Mouse (Mus musculus) thymus, postnatal 4 days (tissue): ENCODE results near the gene Dnase1l3.
A peak's percentile ranks its signal among the peaks of the same experiment; 100 is the strongest.

Experiments
- DNase-seq: peaks from one replicate; pipeline ENCODE4 v3.0.0; 2021

The Dnase1l3 gene

GRCm38 (mm10) chr14:7974643-7975042 lies 19.7 kb downstream of the Dnase1l3 start:
- no peak for DNase-seq

DNA sequence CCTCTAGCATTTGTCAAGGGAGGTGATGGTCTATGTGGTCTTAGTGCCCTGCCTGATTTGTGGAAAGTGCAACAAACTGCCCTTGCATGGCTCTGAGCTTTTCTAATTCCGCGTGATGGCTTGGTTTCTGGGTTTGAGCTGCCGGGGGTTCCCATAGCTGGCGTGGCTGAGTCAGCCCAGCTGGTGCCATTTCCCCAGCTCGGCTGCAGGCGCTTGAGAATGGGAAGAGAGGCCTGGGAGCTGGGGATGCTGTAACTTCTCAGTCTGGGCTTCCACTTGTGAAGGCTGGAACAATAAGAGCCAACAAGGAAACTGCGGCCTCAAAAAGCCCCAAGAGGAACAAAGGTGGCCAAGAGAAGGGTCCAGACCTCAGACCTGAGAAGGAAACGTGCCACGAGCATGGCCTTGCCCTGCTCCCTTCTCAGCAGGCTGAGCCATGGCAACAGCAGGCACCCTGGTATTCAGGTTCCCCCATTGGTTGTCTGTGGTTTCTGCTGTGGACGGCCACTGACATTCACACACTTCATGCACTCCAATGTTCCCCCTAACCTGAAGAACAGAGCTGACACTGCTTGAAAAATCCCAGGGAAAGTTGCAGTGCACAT lies 22.4 kb downstream of the Dnase1l3 start:
- no peak for DNase-seq

GRCm38 (mm10) chr14:7964219-7964889 lies 30.0 kb downstream of the Dnase1l3 start:
- DNase-seq = peak; percentile 69

GRCm38 (mm10) chr14:7963160-7963559 lies 31.2 kb downstream of the Dnase1l3 start:
- DNase-seq = no peak

DNA sequence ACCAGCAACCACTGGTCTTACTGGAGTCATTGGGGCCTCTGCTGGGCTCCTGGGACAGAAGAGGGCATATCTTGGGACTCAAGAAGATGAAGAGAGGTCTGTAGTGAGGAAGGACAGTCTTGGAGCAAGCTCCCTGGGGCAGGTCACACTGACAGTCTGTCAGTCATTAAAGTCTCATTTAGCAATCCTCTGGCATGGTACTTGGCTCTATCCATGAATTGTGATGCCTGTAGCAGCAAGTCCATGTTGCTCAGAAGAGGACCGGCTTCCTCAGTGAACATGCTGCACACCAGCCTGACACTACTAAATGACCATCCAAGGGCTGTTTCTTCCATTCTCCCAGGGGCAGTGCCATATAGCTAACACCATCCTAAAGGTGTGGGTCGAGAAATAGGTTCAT lies 31.7 kb downstream of the Dnase1l3 start:
- DNase-seq = no peak

- DNase-seq = no peak
Observed at GRCm38 (mm10) chr14:7961714-7962113, 32.7 kb downstream of the Dnase1l3 start.

DNA sequence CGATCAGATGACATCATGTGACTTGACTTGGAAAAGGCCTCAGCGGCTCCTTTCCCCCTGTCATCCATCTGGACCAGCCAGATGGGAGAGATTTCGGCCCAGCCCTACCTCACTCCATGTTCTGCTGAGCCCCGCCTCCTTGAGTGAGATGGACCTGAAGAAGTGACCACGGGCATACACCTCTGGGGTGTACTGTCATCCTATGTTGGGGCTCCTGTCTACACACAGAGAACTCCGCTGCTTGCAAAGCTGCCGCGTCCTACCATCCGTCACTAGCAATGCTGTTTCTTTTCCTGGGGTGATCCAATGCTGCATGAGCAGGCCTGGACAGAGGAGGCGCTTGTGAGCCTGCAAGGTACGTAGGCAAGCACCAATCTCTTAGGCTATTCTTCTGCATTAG lies 33.8 kb downstream of the Dnase1l3 start:
- peak; percentile 49 for DNase-seq

DNA sequence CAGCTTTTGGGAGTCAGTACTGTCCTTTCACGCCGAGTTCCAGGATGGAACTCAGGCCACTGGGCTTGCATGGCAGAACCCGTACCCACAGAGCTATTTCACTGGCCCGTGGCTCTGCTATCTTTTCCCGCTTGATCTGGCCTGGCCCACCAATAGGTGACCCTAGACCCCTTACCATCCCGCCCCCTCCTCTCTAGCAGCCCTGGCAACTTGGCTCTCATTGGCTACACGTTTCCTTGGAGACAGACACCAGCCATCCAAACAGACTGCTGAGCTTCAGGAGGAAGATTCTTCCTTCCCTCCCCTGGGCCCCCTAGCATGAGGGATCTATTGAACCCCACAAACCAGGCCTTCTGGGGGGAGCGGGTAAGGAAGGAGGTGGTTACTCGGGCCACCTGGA lies 37.3 kb downstream of the Dnase1l3 start, which contains the start of gene Gm45521:
Gm45521 (plus strand) TSS at position 240 of the 400 bp plus-strand sequence.
- DNase-seq = no peak

GRCm38 (mm10) chr14:7956427-7956826 lies 37.9 kb downstream of the Dnase1l3 start:
- DNase-seq = no peak

DNA sequence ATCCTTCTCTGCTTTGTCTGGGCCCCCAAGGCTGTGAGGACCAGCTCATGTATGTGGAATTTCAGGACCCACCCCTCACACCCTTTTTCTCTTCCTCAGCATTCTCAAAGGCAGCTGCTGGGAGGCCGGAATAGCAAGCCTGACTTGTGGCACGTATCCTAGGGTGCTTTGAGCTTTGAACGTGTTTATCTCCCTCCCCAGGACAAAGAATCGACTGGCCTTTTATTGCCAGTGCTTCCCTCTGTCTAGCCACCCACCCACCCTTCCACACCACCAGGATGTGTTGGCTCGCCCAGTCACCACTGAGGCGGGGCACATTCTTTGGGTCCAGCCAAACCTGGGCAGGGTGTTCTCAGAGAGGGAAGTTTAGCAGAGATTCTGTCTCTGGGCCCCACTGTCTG lies 40.3 kb downstream of the Dnase1l3 start:
- DNase-seq = no peak

DNA sequence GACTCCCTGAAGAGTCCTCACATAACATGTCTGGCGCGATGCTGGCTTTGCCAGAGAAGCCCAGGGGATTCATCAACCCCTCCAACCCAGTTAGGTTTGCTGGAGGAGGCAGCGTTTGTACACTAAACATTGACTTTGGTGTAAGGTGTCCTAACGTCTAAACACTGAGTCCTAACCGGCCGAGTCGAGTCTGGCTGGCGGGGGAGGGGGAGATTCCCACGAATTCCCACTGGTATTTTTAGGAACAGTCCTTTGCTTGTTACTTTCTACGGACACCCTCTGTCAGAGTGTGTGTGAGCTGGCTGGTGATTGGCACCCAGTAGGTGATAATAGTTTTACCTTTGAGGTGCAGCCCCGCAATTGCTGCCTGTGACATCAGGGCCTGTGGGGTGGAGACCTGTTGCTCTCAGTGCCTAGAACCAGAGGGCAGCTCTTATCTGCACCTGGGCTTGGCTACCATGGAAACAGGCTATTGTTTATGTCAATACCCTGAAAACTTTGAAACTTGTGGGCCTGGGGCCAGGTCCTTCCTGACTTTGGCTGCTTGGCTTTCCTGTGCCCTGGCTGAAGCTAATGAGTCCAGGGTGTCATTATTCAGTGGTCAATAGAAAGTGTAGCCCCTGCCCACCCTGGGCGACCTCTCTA lies 41.6 kb downstream of the Dnase1l3 start:
- DNase-seq = no peak

DNA sequence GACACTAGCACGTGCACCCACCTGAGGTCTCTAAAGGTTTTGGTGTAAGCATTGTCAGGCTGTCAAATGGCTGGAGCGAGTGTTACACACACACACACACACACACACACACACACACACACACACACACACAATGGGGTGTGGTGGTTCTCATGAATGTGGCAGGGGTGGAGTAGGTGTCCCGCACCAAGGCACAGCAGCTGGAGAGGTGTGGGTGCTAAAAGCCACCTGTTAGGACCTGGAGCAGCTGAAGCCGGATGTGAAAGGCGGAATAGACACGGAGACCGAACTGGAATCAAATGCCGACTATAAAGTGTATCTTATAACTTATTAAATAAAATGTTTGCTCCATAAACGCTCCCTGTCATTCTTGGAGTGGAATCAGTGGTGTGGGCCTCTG lies 43.1 kb downstream of the Dnase1l3 start:
- DNase-seq = no peak

DNA sequence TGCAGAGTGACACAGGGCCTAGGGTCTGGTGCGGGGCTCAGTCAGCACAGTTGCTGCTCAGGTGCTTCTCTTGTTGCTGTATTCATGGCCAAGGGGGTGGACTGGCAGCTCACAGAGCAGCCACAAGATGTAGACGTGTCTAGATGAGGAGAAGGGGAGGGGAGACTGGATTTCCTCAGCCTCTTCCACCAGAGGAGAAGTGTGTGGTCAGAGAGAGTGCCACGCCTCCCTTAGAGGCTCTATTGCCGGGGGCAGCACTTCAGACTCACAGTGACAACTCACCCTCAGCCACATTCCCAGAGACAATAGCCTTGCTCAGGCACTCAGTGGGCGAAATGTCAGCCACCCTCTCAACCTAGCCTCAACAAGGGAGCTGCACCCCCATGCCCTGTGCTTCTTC lies 49.1 kb downstream of the Dnase1l3 start:
- no peak for DNase-seq

GRCm38 (mm10) chr14:7944349-7945039 lies 49.9 kb downstream of the Dnase1l3 start:
- peak; percentile 68 for DNase-seq

GRCm38 (mm10) chr14:7943801-7944135 lies 50.6 kb downstream of the Dnase1l3 start:
- DNase-seq = no peak

- no peak for DNase-seq
Observed at GRCm38 (mm10) chr14:7943101-7943800, 51.1 kb downstream of the Dnase1l3 start.

GRCm38 (mm10) chr14:7941413-7941812 lies 53.0 kb downstream of the Dnase1l3 start:
- DNase-seq = no peak

DNA sequence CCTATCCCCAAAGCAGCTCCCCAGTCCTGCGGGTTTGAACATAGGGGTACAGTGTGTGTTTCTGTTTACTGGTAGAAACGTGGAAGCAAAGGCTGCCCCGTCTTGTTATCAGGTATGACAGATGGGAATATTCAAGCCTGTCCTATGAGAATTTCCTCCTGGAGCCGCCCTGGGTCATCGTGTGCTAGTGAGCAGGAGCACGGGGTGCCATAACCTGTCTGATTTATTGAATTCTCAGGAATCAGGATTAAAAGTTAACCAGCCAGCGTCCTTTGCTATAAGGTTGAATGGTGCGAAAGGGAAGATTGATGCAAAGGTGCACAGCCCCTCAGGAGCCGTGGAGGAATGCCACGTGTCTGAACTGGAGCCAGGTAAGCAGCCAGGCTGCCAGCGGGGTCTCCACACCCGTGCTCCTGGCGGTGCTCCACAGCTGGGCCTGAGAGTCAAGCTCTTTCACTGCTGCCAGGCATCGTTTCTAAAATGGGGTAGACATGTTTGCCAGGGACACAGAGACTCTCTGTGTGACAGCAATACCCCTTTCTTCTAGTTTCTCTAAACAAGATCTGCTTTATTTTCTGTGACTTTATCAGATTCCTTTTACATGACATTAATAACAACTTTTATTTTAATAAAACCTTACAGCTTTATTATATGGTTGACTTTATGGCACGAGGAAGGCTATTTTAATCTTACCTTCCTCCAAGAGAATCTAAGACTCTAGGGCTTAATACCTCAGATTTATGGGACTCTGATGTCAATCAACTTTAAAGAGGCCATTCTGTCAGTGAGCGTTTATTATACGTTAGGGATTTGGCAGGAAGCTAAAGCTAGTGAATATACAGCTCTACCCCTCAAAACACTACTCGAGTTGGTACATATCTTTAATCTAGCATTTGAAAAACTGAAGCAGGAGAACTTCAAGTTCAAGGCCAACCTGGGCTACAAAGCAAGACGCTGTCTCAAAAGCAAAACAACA lies 55.3 kb downstream of the Dnase1l3 start:
- no peak for DNase-seq

GRCm38 (mm10) chr14:7937052-7937630 lies 57.2 kb downstream of the Dnase1l3 start:
- peak; percentile 60 for DNase-seq

DNA sequence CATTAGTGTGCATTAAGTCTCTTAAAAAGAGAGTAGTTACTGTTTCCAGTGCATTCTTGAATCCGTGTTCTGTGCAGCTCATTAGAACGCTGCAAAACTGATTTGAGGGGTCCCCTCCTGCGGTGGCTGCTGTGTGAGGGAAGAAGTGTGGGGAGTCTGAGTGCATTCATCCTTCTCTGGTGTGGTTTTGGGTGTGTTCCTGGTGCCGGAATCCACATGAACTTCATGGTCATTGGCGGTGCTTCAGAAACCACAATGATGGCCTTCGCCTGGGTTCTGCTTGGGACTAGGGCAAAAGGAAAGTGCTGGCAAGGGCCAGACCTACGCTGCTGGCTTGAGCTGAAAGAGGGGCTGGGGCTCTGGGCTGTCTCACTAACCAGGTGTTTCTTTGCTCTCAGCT lies 60.2 kb downstream of the Dnase1l3 start:
- DNase-seq = no peak

DNA sequence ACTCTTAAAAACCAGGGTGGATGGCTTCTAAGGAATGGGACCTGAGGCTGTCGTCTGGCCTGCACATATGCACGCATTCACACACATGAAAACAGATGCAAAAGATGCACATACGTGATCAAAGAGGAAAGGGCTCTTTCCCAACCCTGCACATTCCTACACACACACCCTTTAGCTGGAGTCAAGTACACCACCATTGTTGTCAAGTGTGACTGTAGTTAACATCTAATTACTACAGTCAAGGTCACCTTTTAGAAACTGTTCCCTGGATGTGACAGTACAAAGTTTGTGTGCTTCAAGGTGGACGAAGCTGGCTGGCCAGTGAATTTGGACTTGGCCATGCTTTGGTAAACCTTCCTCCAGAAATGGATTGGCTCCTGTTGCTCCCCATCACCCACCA lies 62.2 kb downstream of the Dnase1l3 start:
- DNase-seq = no peak

DNA sequence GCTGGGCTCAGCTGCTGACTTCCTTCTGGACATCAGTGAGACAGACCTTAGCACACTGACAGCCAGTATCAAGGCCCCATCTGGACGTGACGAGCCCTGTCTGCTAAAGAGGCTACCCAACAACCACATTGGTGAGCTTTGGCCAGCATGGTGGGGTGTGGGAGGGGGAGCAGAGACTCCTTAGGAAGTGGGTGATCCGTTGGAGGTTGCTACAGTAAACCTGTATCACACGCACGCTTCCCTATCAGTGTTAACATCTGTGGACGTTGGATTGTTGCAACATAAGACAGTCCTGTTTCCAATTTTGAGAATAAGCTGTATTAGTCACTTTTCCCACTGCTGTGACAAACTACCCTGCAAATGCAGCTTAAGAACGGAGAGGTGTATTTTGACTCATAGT lies 65.3 kb downstream of the Dnase1l3 start:
- DNase-seq = no peak
